Mouse (Mus musculus) embryonic facial prominence, embryonic 11.5 days (tissue): ENCODE data around the gene Slc1a7. TPM values are rescaled to one million over a fixed set of nuclear protein-coding genes. Genes with fewer than 3 reads are reported as not detected.
A peak's percentile ranks its signal among the peaks of the same experiment; 100 is the strongest.

Source experiments
- ATAC-seq: fragments of 200-750 bp; cut with Nextera tagmentation; replicated peaks from 2 replicates; pipeline ENCODE4 v1.8.0; 2017; ENCODE audit warnings: low read depth; ENCODE audit not compliant: insufficient number of reproducible peaks, low FRiP score, low TSS enrichment
- DNase-seq: peaks from one replicate; pipeline ENCODE4 v3.0.0-alpha.2; 2015; ENCODE audit warnings: low spot score
- H3K27ac ChIP-seq: fragments of 300-500 bp; sonication (generic); replicated peaks from 2 replicates; pipeline ENCODE4 v1.5.1; 2014; ENCODE audit warnings: mild to moderate bottlenecking, low read depth, low read length, control low read depth
- H3K27me3 ChIP-seq: fragments of 300-500 bp; sonication (generic); 2 replicates; pipeline ENCODE4 v1.6.1; 2014; ENCODE audit warnings: mild to moderate bottlenecking, low read length, moderate library complexity, mixed read lengths; ENCODE audit not compliant: control insufficient read depth, insufficient read depth
- H3K36me3 ChIP-seq: fragments of 300-500 bp; sonication (generic); replicated peaks from 2 replicates; pipeline ENCODE4 v1.6.1; 2014; ENCODE audit warnings: low read depth, mild to moderate bottlenecking, low read length, moderate library complexity, mixed read lengths; ENCODE audit not compliant: control insufficient read depth, insufficient read depth
- H3K4me1 ChIP-seq: fragments of 300-500 bp; sonication (generic); 2 replicates; pipeline ENCODE4 v1.6.1; 2014; ENCODE audit warnings: low read length, mixed read lengths; ENCODE audit not compliant: control insufficient read depth, insufficient read depth
- H3K4me2 ChIP-seq: fragments of 300-500 bp; sonication (generic); 2 replicates; pipeline ENCODE4 v1.6.1; 2014; ENCODE audit warnings: low read depth, mild to moderate bottlenecking, control low read depth, low read length, moderate library complexity
- H3K4me3 ChIP-seq: fragments of 300-500 bp; sonication (generic); 2 replicates; pipeline ENCODE4 v1.5.1; 2014; ENCODE audit warnings: low read depth, low read length, control low read depth
- H3K9ac ChIP-seq: fragments of 300-500 bp; sonication (generic); replicated peaks from 2 replicates; pipeline ENCODE4 v1.6.1; 2014; ENCODE audit warnings: mild to moderate bottlenecking, control low read depth, low read length
- H3K9me3 ChIP-seq: fragments of 300-500 bp; sonication (generic); replicated peaks from 2 replicates; pipeline ENCODE4 v1.6.1; 2016; ENCODE audit warnings: mild to moderate bottlenecking, low read length, inconsistent platforms, mixed read lengths; ENCODE audit not compliant: control insufficient read depth
- WGBS: fragments of 180-500 bp; shearing (Covaris S2); extraction: QIAGEN DNeasy Blood & Tissue Kit; methylation state at CpG from one replicate; pipeline ENCODE4 v1.1.7; 2014; 5-methylcytosine and 5-hydroxymethylcytosine counted together
- polyA plus RNA-seq: library from polyadenylated mRNA; unstranded; fragments of >200 nt; fragmentation: Nextera tagmentation; extraction: Ambion mirVana; gene quantifications from 2 replicates; pipeline ENCODE4 v1.2.1, GENCODE M21; 2014

Gene Slc1a7
- polyA plus RNA-seq, 1 experiment from 2014 or later = 0.11 TPM

DNA sequence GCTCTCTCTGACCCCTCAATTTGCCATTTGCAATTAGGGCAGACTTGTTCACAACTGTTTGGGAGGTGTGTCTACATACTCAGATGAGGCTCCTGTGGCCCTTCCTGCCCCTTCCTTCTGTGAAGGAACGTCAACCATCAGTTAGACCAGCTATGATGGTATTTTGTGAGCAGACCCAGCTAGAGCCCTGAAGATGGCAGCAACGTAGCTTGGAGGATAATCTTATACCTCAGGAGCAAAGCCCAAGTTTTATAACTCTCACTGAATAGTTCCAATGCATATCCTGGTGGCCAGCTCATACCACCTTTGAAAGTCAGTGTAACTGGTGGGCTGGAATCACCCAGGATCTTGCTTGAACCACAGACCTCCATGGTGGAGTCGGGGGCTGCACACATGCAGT, 36.7 kb upstream of the Slc1a7 start:
- ATAC-seq = no peak
- Histone ChIP-seq H3K4me1 (no peaks in the 10 kb centered on the region), H3K27me3 (no peaks in the 10 kb centered on the region), H3K4me2 (no peak overlapping the region), H3K4me3 (no peak overlapping the region), H3K36me3 (no peaks in the 10 kb centered on the region), H3K9ac (no peak overlapping the region), H3K27ac (no peak overlapping the region), H3K9me3 (no peaks in the 10 kb centered on the region)
- WGBS = 74% methylated on average over 3 of the region's 3 CpGs
- DNase-seq = no peak

DNA sequence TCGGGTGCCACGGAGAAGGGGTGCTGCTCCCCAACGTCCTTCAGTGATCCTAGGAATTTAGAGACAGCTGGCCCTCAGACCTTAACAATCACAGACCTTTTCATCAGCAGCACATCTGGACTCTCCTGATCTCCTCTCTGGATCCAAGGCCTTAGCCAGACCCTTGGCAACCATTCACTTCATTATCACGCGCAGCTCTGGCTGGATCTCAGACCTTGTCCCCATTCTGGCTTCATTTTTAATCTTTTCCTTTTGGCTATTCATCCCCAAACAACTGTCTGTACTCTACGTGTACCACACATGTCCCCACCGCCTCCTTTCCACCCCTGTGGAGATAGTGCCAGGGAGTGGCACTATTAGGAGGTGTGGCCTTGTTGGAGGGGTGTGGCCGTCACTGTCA, 34.9 kb upstream of the Slc1a7 start:
- 78% methylated on average over 8 of the region's 8 CpGs for WGBS
- H3K4me3 ChIP-seq = no peak overlapping the region

DNA sequence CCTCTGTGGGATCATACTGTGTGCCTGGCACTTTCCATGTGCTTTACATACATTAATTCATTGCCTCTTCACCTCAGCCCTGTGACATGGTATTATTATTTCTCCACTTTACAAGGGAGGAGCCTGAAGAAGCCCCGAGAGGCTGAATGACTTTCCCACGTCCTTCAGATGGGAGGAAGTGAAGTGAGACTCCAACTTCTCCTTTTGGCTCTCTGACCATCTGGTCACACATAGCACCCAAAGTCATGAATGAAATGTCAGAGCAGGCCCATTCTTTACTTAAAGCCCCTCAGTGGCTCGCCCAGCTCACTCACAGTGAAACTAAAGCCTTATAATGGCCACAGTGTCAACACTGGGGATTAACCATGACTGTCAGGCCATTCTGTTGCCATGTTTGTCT, 32.9 kb upstream of the Slc1a7 start:
- H3K27ac ChIP-seq = no peak overlapping the region
- ATAC-seq = no peak
- H3K4me1 ChIP-seq = no peaks in the 10 kb centered on the region

More for the DNA sequence above, 34.9 kb upstream of the Slc1a7 start:
- Histone ChIP-seq H3K9me3 (no peaks in the 10 kb centered on the region), H3K4me1 (no peaks in the 10 kb centered on the region), H3K27ac (no peak overlapping the region), H3K27me3 (no peaks in the 10 kb centered on the region), H3K9ac (no peak overlapping the region), H3K36me3 (no peaks in the 10 kb centered on the region), H3K4me2 (no peak overlapping the region)
- DNase-seq (no peak), ATAC-seq (no peak)

DNA sequence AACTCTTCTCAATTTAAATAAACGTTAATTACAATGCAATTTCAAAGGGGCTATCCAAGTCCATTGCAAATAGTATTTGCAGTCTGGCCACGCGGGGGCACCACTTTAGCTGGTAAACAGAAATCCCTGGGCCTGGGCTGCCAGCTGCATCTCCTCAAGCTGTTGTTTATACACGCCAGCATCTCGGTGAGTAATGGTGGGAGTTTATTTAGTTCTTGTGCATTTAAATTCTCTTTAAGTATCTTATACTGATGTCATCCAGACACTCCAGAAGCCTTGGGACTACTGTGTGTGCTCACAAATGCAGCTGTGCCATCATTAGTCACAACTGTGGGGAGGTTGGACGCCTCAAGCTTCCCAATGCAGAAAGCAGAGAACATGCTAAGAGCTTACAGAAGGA, 30.8 kb upstream of the Slc1a7 start:
- 27% methylated on average over 6 of the region's 6 CpGs for WGBS
- H3K9ac ChIP-seq = no peak overlapping the region
- H3K4me3 ChIP-seq = no peak overlapping the region
- H3K4me1 ChIP-seq = no peaks in the 10 kb centered on the region
- H3K4me2 ChIP-seq = no peak overlapping the region
- H3K9me3 ChIP-seq = no peaks in the 10 kb centered on the region
- DNase-seq (peak; percentile 74), ATAC-seq (no peak)
- H3K36me3 ChIP-seq = no peaks in the 10 kb centered on the region
- H3K27me3 ChIP-seq = no peaks in the 10 kb centered on the region
- no peak overlapping the region for H3K27ac ChIP-seq

More for the DNA sequence above, 32.9 kb upstream of the Slc1a7 start:
- no peak for DNase-seq
- no peak overlapping the region for H3K4me3 ChIP-seq
- no peaks in the 10 kb centered on the region for H3K36me3 ChIP-seq
- H3K9me3 ChIP-seq = no peaks in the 10 kb centered on the region
- 70% methylated on average over 3 of the region's 3 CpGs for WGBS
- no peak overlapping the region for H3K4me2 ChIP-seq
- H3K9ac ChIP-seq = no peak overlapping the region
- no peaks in the 10 kb centered on the region for H3K27me3 ChIP-seq

DNA sequence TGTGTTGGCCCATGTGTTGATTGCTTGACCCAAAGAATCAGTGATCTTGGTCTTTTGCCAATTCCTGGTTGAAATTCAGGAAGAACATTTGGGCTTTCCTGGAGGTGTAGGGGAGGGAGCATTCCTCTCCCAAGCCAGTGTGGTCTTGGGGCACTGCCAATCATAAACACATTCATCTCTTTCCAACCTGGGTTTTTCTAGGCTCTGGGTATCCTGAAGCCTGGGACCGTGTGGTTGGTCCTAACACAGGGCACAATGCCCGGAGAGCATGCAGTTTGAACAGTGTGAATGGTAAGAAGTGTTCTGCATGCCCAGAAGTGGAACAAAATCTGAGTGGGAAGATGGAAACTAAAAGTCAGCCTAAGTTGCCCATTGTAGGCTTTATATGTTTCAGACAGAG, 30.0 kb upstream of the Slc1a7 start:
- no peak overlapping the region for H3K9ac ChIP-seq
- H3K4me1 ChIP-seq = no peaks in the 10 kb centered on the region
- no peak for ATAC-seq
- no peak overlapping the region for H3K27ac ChIP-seq
- no peaks in the 10 kb centered on the region for H3K9me3 ChIP-seq
- DNase-seq = no peak
- no peaks in the 10 kb centered on the region for H3K27me3 ChIP-seq
- H3K4me3 ChIP-seq = no peak overlapping the region
- 83% methylated on average over 2 of the region's 2 CpGs for WGBS
- no peaks in the 10 kb centered on the region for H3K36me3 ChIP-seq
- H3K4me2 ChIP-seq = no peak overlapping the region

DNA sequence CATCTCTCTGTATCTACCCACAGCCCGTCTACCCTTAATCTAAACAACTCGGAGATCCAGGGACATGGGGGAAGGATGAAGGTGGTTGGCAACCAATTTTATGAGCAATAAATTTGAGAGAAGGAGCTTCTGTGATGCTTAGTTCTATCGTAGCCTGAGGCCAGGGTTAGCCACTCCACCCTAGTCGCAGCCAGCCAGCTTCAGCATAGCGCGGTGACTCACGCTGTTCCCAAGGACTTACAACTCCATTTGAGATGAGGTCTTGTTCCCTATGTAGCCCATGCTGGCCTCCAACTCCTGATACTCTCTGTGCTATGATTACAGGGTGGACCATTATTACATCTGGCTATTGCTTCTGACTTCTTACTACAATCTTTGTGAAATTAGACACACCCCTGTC, 25.4 kb upstream of the Slc1a7 start:
- H3K4me2 ChIP-seq = no peak overlapping the region
- H3K27ac ChIP-seq = no peak overlapping the region
- H3K9ac ChIP-seq = no peak overlapping the region
- H3K4me3 ChIP-seq = no peak overlapping the region
- H3K4me1 ChIP-seq = no peaks in the 10 kb centered on the region
- H3K27me3 ChIP-seq = no peaks in the 10 kb centered on the region
- ATAC-seq = no peak
- 92% methylated on average over 7 of the region's 7 CpGs for WGBS
- H3K36me3 ChIP-seq = no peaks in the 10 kb centered on the region
- H3K9me3 ChIP-seq = no peaks in the 10 kb centered on the region
- DNase-seq = no peak

DNA sequence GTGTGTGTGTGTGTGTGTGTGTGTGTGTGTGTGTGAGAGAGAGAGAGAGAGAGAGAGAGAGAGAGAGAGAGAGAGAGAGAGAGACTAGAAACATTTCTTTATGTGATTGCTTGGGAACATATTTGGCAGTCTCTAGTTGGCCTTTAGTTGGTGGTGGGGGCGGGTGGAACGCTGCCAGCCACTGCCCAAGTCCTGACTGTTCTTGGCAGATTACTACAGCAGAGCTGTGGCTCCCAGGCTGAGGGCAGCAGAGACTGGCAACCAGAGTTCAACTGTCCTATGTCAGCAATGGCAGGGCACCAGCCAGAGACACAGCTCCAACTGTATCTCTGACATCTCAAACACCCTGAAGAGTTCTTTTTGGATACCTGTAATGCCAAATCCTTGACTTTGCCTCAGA, 24.0 kb upstream of the Slc1a7 start:
- ATAC-seq (no peak), DNase-seq (no peak)
- Histone ChIP-seq H3K27me3 (no peaks in the 10 kb centered on the region), H3K9me3 (no peaks in the 10 kb centered on the region), H3K4me3 (no peak overlapping the region), H3K27ac (no peak overlapping the region), H3K9ac (no peak overlapping the region), H3K36me3 (no peaks in the 10 kb centered on the region), H3K4me2 (no peak overlapping the region), H3K4me1 (no peaks in the 10 kb centered on the region)
- WGBS = 85% methylated on average over 2 of the region's 2 CpGs

DNA sequence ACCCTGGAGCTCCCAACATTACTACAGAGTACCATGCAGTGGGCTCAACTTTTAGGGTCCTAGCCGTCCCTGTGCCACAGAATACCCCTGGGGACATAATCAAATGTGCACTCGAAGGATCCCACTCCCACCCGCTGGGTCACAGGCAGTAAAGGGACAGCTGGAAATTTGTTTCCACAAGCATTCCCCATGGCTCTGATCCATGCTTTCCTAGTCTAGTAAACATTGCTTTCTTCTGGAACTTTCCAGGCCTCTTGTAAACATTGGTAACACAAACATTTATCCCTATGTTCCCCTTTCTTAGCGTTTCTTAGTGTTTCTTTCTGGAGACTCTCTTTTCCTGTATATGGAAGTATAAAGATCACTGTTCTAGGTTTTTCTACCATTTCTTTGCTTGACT, 18.2 kb upstream of the Slc1a7 start:
- no peaks in the 10 kb centered on the region for H3K36me3 ChIP-seq
- H3K9ac ChIP-seq = no peak overlapping the region
- no peak overlapping the region for H3K27ac ChIP-seq
- H3K4me3 ChIP-seq = no peak overlapping the region
- WGBS = 77% methylated on average over 4 of the region's 4 CpGs
- ATAC-seq = no peak
- no peaks in the 10 kb centered on the region for H3K27me3 ChIP-seq
- H3K4me1 ChIP-seq = no peaks in the 10 kb centered on the region
- no peaks in the 10 kb centered on the region for H3K9me3 ChIP-seq
- no peak for DNase-seq
- H3K4me2 ChIP-seq = no peak overlapping the region

DNA sequence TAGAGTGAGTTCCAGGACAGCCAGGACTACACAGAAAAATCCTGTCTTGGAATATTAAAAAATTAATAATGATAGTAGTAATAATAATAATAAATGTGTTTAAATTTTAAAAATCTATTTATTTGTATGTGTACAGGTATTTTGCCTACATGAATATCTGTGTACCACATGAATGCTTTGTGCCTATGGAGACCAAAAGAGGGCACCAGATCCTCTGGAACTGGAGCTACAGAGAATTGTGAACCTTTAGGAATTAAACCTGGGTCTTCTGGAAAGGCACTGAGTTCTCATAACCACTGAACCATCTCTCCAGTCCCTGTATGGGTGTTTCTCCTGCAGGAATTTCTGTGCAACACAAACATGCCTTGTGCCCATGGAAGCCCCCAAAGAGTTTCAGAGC, 15.3 kb upstream of the Slc1a7 start:
- H3K4me2 ChIP-seq = no peak overlapping the region
- no peak overlapping the region for H3K9ac ChIP-seq
- no peaks in the 10 kb centered on the region for H3K27me3 ChIP-seq
- H3K27ac ChIP-seq = no peak overlapping the region
- no peaks in the 10 kb centered on the region for H3K4me1 ChIP-seq
- H3K36me3 ChIP-seq = no peaks in the 10 kb centered on the region
- H3K4me3 ChIP-seq = no peak overlapping the region
- H3K9me3 ChIP-seq = no peaks in the 10 kb centered on the region
- DNase-seq = peak; percentile 31
- ATAC-seq = no peak
